Mouse (Mus musculus) MEL-GATA-1-ER (cell line): Measurements from ENCODE around the gene Il4i1.

Experiments used
- DNase-seq: peaks from one replicate; pipeline ENCODE4 v3.0.0-alpha.2; 2012; ENCODE audit warnings: low read depth; ENCODE audit errors: extremely low read depth

The Il4i1 gene

DNA sequence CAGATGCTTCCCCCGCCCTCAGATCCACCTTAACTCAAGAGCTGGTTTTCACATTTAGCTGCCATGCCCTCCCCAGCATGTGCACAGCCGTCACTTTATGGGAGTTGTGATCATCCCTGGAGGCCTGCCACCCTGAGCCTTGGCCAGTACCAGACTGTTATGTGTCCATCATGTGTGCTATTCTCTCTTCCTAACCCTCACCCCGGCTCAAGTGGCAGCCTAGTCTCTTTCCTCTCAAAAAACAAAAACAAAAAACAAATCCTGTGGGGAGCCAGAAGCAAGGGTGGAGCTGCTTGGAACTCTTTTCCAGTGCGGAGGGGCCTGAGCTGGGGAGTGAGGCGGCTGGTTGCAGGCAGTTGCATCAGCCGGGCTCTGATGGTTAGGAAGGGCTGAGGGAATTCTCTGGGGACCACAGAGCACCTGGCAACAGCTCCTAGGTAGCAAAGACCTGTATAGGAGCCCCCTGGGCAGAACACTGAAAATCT, 2.6 kb downstream of the Il4i1 start:
- no peak for DNase-seq

DNA sequence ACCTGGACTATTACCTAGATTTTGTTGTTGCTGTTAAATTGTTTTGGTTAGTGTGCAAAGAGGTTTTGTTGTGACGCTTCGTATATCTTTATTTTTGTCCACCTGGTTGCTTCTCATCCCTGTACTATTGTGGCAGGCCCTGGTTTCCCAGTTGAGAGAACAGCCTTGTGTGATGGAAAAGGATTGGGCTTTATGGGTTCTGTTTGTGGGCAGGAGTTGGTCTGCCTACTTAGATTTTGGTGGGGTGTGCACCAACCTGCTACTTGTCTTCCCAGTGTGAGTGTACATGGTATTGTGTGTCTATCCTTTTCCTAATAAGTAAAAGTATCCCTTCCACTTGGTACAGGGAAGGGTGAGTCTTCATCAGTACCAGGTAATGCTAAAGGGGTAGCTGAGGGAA, 3.2 kb downstream of the Il4i1 start:
- DNase-seq: no peak

DNA sequence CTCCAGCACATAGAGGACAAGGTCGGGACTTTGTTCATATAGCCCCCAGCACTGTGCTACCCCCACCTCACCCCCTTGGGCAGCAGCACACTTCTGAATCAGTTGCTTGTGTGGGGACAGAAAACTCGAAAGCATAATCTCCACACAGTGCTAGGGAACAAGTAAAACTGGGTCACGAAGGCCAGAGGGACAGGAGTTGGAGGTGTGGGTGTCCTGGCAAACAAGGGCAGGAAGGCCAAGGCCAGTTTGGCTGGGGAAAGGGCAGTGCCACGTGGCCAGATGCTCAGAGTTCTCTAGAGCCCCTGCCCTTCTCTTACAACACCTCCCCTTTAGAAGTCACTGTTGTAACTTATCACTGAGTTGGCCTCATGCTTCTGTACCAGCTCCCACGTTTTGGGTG, 3.7 kb downstream of the Il4i1 start:
- DNase-seq: no peak

DNA sequence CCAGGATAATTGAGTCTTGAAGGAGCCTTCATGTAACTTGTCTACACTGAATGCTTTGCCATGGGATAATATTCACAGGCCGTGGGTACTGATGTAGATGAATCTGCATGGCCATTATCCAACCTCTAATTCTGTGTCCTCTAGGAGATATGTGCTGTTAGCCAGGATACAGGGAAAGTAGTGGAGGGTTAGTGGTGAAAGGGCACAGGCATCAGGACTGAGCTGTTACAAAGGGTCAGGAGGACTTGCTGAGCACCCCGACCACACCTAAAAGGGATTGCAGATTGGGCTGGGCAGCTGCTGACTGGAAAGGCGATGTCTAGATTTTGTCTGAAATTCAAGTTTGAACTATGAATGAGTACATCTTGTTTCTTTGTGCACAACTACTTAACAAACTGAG, 4.3 kb downstream of the Il4i1 start:
- DNase-seq: no peak

DNA sequence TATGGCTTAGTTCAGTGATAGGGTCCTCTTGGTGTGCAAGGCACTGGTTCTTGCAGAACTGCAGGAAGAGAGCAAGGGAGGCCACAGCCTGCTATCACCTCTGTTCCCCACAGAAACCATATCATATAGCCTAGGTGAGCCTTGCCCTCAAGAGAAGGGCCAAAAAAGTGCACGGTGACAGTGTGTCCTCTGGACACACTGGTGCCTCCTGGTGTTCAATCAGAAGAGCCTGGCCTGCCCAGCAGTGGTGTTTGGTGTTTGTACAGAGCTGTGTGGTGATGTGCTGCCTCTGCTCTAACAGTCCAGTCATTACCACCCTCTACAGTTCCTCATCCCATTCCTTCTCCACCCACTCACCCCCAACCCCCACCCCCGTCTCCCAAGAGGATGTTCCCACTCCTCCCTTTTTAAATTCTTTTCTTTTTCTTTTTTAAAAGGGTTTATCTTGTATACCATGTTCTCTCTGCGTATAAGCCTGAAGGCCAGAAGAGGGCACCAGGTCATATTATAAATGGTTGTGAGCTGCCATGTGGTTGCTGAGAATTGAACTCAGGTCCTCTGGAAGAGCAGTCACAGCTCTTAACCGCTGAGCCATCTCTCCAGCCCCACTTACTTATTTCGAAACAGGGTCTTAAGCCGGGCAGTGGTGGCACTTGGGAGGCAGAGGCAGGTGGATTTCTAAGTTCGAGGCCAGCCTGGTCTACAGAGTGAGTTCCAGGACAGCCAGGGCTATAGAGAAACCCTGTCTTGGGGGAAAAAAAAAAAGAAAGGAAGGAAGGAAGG, 5.7 kb downstream of the Il4i1 start:
- no peak for DNase-seq

DNA sequence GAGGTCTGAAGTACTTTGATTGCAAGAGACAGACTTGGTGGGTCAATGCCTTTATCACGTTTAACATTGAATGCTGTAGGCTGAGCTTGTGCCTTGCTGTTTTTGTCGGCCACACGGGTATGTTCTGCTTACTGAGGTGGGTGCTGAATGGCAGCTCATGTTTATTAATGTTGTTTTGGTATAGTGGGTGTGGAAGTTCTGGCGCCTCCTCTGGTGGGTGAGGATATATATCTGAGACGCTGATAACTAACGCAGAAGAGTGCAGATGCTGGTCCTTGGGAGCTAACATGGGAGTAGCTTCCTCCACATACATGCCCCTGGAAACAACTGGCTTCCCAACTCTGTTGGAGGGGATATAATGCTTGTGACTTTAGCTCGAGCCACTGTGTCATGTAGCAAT, 7.2 kb downstream of the Il4i1 start:
- no peak for DNase-seq

DNA sequence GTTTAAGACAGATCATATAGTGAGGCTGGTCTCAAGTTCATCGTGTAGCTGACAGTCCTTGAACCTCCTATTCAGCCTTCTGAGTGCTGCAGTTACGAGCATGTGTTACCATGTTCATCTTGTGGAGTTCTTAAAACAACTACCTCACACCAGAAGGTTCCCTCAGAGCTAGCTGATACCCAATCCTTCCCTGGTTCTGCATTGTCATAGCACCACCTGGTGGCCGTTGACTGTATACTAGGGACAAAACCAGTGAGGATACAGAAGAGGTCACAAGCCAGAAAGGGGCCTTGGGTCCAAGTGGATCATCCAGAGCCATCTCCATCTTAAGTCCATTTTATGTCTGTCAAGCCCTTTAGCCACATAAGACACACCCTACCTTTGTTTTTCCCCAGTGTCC, 8.7 kb downstream of the Il4i1 start:
- DNase-seq: no peak

DNA sequence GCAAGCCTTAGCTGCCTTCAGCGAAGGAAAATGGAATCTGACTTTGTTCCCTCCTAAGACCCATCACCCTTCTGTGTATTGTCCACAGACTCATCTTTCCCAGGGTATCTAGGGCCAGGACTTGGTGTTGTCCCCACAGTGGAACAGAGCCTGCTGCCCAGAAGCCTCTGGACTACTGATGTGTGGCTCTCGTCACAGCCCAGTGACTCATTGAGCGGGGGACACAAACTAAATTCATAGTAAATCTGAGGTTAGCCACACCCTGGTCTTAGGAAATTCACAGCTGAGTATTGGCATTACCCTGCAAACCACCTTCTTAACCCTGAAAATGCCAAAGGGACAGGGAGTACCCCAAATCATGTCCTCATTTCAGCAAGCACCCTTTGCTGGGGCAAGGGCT, 10.6 kb downstream of the Il4i1 start:
- no peak for DNase-seq

DNA sequence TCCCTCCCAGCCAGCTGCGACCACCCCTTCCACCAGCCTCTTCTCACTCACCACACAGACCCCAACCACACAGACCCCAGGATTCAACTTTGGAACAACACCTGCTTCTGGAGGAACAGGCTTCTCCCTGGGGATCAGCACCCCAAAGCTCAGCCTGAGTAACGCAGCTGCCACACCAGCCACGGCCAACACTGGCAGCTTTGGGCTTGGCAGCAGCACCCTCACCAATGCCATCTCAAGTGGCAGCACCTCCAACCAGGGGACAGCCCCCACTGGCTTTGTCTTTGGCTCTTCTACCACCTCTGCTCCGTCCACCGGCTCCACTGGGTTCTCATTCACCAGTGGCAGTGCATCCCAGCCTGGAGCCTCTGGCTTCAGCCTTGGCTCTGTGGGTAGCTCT, 12.5 kb downstream of the Il4i1 start:
- no peak for DNase-seq

DNA sequence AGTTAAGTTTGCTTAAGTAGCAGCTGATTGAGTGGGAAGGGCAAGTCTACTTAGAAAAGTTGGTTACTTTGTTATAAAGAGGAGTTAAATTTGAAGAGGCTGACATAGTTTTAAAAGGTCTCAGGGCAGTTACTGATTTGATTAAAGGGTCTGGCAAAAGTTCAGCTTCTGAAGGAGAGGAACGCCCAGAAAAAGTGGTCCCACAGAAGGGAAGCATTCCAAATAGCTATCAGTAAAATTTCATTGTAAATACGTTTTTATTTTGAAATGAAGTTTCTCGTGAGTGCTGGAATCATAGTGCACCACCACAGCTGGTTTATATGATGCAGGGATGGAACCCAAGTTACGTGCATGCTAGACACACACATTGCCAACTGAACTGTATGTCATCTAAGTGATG, 16.6 kb downstream of the Il4i1 start:
- DNase-seq: no peak

DNA sequence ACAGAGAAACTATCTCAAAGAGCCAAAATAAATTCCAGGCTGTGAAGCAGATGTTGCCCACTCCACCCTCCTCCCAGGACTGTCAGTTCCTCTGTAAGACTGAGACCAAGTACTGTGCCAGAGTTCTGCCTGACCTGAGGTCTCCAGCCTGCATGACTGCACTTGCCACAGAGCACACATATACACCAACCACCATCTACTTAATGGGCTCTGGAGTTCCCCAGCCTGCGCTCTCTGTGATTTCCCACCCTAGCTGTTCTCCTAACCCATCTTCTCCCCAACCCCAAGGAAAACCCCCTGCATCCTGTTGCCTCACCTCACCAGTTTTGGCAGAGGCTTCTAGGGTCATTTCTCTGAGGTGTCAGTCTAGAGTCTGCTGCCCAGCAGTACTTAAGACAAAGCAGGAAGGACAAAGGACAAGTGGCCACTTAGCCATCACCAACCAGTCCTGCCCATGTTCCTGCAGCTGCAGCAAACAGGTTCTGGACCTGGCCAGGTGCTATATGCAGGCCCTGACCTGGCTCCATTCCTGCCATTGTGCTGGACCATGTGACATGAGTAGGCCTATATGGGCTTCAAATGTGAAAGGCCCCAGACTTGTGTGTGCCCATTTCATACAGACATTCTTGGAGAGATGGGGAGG, 19.3 kb downstream of the Il4i1 start:
- no peak for DNase-seq

DNA sequence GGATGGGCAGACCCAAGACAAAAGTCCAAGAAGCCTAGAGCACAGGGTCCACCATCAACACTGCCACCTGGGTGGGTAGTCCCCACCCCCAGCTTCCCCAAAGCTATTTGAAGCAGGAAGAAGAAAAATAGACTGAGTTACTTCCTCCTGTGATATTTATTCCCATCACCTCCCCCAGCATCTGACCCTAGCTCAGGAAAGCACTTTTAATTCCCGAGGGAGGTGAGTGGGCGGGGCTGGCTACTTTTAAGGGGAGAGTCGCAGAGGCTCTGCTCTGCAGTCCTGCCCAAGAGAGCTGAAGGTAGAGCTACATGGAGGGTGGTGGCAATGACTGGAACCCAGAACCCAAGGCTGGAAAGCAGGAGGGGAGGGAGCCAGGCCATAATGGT, 19.8 kb downstream of the Il4i1 start:
- DNase-seq: no peak

DNA sequence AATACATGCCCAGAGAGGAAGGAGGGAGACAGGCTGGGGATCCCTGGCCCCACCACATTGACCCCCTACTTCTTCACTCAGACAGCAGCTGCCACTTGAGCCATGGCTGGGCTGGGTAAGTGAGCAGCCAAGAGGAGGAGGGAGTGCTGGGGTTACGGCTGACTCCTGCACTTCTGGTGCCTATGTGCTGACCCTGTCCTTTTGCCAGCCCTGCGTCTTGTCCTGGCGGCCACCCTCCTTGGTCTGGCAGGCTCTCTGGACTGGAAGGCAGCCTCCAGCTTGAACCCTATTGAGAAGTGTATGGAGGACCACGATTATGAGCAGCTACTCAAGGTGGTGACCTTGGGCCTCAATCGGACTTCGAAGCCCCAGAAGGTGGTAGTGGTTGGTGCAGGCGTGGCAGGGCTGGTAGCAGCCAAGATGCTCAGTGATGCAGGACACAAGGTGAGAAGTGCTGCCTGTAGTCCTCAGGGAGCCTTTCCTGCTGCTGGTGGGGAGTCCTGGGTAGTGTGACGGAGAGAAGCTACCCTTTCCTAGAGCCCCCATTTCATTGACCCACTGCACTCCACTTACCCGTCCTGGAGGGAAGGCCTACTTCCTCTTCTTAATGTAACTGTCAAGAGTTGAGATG, 20.4 kb downstream of the Il4i1 start:
- no peak for DNase-seq

DNA sequence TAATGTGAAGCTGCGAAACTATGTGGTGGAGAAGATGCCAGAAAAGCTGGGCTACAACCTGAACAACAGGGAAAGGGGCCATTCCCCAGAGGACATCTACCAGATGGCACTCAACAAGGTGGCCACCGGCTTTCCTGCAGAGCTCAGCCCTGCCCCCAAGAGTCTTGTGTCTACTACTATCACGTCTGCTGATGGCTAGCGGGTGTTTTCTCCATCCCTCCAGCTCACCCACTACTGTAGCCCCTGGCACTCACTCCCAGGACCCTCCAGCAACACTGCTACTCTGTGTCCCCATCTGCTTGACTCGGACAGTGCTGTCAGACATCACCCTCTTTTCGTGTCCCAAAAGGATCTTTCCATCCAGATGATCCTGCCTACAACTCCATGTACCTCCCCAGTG, 21.9 kb downstream of the Il4i1 start:
- no peak for DNase-seq

DNA sequence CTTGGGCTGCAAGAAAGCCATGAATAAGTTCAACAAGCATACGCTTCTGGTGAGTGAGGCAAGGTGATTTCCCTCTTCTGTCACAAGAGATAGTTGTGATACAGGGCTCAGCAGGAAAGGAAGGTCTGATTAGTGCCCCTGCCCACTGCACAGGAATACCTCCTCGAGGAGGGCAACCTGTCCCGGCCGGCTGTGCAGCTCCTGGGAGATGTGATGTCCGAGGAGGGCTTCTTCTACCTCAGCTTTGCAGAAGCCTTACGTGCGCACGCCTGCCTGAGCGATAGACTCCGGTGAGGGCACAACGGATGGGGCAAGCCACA, 22.9 kb downstream of the Il4i1 start:
- DNase-seq: no peak

DNA sequence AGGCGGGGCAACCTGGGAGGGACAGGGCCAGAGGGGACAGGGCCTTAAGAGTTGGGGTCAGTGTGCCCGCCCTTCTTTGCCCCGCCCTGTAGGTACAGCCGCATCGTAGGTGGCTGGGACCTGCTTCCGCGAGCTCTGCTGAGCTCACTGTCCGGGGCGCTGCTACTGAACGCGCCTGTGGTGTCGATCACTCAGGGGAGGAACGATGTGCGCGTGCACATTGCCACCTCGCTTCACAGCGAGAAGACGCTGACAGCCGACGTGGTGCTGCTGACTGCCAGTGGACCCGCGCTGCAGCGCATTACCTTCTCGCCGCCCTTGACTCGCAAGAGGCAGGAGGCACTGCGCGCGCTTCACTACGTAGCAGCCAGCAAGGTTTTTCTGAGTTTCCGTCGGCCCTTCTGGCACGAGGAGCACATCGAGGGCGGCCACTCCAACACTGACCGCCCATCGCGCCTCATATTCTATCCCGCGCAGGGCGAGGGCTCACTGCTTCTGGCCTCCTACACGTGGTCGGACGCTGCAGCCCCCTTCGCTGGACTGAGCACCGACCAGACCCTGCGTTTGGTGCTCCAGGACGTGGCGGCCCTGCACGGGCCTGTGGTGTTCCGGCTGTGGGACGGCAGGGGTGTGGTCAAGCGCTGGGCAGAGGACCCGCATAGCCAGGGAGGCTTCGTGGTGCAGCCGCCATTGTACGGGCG, 23.5 kb downstream of the Il4i1 start:
- DNase-seq: no peak

DNA sequence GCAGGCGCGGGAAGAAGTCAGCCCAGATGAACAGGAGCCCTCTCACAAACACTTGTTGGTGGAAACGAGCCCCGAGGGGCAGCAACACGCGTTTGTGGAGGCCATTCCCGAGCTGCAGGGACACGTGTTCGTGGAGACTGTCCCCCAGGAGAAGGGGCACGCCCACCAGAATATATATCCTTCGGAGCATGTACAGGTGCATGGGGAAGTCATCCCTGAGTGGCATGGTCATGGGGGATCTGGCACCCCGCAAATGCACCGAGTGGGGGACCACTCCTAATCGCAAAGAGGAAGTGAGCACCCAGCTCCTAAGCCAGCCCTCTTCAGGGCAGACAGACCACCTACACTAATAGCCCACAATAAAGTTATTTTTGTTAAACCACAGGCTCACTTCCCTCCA, 24.2 kb downstream of the Il4i1 start:
- no peak for DNase-seq

DNA sequence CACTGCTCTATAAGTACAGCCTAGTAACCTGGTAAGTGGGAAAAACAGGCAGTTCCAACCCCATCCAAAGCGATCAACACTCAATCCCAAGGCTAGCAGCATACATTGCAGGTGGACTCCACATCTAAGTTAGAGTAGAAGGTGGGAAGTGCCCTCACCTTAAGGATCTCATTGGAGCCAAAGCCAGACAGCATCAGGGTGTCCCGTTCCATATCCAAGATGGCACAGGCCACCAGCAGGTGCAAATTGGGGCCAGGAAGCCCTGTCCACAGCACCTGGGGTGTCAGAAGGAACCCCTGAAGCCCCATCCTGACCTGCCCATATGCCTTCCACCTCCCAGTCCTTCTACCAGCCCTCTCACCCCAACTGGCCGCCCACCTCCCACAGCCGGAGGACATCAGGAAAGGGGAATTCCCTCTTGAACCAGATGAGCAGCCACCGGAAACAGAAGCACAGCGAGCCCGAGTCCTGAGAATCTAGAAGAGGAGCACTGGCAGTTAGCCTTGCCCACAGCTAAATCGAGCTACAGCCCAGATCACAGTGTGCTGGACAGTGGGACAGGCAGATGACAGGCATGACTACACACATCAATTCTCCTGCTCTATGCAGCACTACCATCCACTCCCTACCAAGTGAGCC, 25.8 kb downstream of the Il4i1 start:
- no peak for DNase-seq

DNA sequence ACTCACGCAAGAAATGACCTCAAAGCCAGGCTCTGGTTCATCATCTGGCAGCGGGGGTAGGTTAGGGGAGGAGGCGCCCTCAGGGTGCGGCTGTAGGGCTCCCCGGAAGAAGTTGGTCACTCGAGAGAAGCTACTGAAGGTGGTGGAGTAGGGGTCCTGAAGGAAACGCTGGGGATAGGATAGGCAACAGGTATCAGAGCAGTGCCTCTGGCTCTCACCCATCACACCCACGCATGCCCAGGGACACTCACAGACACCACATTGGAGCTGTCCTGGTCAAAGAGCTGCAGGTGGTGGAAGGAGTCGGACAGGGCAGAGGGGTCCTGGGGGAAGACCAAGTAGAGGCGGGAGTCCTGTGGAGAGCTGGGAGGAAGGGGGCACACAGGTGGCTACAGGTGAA, 28.8 kb downstream of the Il4i1 start:
- no peak for DNase-seq

DNA sequence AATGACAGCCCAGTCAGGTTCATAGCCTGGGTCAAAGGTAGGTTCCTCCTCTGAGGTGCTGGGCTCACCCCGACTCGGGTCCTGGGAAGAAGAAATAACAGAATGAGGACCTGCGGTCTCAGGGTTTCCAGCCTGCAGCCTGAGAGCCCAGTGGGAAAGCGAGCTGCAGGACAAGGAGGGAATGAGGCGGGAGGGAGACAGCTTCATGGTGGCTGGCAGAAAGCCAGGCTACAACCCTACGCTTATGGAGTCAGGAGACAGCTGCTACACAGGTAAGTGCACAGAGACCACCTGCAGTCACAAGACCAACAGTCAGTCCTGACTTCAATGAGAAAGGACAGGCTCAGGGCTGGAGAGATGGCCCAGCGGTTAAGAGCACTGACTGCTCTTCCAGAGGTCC, 30.6 kb downstream of the Il4i1 start:
- no peak for DNase-seq

DNA sequence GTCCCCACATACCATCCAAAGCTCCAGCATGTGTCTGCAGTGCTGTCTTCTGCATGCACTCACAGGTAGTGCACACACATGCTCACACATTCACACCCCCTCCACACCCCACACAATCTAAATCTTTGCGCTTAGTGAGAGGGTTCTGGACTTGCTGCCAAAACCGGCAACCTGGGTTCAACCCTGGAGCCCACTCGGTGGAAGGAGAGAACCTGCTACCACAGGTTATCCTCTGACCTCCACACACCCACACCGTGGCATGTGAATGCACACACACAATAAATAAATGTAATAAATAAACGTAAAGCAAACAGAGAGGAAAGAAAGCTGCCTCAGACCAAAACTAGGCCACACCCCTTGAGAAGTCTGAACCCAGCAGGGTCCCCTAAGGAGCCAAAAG, 31.6 kb downstream of the Il4i1 start:
- no peak for DNase-seq
